Mouse (Mus musculus) megakaryocyte, embryonic 14.5 days (primary cell): Measurements from ENCODE around the gene Raet1e.
"Not testable (repeated sequence)": the region's sequence is repeated elsewhere in the genome, so short reads cannot be mapped to it uniquely, and the experiment has no call there.

Experiments
- FLI1 ChIP-seq: IDR thresholded peaks from 2 replicates; pipeline ENCODE4 v1.6.1; 2012; ENCODE audit warnings: low read length, inconsistent platforms, mixed read lengths
- GATA1 ChIP-seq: IDR thresholded peaks from 3 replicates; pipeline ENCODE4 v1.6.1; 2012; ENCODE audit warnings: mixed read lengths, low read length, inconsistent platforms, borderline replicate concordance

- TF ChIP-seq GATA1, FLI1: not testable (repeated sequence)
Observed at GRCm38 (mm10) chr10:22391616-22392015, 233.2 kb downstream of the Raet1e start.
